Mouse (Mus musculus): ENCODE results near the gene Senp5.
A peak's percentile ranks its signal among the peaks of the same experiment; 100 is the strongest.
"Not testable (repeated sequence)": the region's sequence is repeated elsewhere in the genome, so short reads cannot be mapped to it uniquely, and the experiment has no call there.

The Senp5 gene

DNA sequence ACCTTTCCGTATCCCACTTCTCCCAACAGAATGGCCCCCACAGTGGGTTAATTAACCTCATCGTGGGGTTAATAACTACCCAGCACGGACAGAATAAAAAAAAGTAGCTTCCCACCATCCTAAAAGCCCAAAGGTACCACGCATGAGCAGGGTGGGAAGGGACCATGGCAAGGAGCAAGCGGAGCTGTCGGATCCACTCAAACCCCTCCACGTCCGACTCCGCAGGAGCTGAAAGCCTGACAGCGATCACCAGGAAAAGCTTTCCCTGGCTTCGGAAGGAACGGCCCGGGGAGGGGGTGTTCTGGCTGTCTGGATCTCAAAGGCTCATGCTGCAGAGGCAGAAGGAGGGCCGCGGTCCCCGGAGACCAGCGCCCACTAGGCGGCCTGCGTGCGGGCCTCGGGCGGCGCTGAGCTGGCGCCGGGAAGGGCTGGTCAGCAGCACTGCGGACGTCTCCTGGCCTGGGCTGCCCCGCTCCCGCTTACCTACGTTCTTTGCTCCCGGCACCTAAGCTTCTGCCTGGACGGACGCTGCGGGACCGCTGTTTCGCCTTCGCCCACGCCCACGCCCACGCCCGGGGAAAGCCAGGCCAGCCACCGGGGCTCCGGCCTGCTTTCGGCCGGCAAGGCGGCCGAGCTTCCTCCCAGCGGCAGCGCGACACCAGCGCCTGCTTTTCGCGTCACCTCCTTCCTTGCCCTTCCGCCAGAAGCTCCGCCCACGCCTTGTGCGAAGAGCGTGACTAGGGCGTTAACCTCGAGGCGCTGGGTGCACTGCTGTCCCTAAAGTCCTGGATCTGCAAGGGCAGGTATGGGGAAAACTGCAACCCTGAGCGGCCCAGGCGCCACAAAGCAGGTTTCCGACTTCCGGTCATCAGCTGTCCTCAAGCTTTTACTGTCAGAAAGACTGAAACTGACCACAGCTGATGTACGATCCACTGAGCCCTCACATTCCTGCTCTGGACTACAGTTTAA is at the start of gene Senp5:
TSS of gene Senp5 (minus strand) at position 779 of the 969 bp plus-strand sequence.
- DNase-seq (ENCODE audit: low spot score): peak; percentile 93

DNA sequence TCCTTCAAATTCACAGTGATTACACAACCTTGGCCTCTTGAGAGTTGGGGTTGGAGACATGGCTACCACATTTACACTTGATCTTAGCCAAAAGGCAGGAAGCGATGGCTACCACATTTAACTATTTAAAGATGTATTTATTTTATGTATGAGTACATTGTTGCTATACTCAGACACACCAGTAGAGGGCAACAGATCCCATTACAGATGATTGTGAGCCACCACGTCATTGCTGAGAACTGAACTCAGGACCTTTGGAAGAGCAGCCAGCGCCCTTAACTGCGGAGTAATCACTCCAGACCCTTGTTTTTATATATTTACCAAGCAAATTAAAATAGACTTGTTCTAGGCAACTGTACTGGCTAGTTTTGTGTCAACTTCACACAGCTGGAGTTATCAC is 39.3 kb upstream of the Senp5 start:
- DNase-seq (ENCODE audit: low spot score): no peak

DNA sequence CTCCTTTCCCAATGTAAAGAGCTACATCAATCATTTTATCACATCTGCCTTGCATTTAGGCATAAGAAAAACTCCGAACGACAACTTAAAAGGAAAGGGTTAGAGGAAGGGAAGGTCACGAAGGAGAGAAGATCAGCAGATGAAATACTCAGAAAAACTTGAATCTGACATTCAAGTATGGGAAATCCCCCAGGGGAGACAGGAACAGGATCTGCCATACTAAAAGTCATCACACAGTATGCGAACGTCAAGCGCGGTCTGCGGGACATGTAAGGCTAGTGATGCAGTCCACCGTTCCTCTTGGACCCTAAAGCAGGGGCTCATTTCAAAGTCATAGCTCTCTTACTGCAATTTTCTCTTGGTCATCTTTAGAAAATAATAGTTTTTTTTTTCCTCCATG is 16.6 kb upstream of the Senp5 start:
- no peak for DNase-seq (ENCODE audit: low spot score)

DNA sequence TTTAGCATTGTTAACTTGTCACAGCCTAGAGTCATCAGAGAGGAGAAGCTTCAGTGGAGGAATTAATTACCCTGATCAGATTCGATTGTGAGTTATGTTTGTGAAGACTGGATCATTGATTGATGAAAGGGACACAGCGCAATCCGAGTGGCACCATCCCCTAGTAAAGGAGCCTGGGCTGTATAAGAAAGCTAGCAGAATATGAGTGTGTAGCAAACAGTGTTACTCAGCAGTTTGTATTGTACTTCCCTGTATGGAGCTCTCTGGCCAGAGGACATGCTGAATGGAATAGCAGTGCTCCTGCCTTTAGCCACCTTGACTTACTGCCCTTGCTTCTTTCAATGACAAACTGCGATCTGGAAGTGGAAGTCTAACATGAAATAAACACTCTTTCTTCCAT is 7.2 kb upstream of the Senp5 start:
- no peak for DNase-seq (ENCODE audit: low spot score)

DNA sequence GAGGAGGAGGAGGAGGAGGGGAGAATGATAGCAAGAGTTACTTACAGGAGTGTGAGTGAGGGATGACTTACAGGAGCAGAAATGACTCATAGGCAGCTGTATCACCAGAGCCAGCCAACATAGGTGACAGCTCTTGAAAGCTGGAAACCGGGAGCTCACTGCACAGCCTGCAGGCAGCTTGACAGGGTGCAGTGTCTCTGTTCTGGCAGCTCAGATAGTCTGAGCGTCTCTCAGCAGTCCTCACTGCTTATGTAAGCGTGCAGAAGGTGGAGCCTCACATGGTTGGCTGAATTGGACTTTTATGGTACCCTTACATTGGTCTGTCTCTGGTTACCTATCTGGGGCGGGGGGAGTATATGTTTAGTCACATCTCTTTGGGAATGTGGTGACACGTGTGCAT is 6.8 kb upstream of the Senp5 start:
- peak; percentile 49 for DNase-seq (ENCODE audit: low spot score)

DNA sequence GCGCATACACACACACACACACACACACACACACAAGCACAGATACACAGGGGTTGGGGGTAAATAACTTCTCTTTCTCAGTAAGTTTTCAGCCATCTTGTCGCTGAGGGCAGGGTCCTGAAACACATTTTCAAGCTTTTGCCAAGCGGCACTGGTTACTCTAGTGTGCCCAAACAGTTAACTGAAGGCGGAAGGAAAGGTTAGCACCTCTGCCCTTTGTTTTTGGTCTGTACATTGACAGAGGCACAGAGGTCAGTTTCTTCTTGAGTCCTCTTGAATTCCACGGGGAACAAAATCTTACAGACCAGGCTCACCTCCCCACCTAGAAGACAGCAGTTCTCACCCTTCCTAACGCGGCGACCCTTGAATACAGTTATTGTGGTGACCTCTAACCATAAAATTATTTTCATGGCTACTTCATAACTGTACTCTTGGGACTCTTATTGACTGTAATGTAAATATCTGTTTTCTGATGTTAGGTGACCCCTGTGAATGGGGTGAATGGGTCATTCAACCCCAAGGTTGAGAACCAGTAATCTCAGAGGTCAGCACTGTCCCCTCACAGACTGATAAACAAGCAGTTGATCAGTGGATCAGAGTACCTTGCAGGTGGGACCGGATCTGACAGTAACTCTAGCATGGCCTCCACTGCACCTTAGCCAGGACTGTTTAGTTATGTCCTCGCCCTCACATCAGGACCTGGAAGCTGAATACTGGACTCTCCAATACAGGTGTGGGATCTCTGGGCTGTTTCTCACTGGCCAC is 5.6 kb upstream of the Senp5 start:
- no peak for DNase-seq (ENCODE audit: low spot score)

DNA sequence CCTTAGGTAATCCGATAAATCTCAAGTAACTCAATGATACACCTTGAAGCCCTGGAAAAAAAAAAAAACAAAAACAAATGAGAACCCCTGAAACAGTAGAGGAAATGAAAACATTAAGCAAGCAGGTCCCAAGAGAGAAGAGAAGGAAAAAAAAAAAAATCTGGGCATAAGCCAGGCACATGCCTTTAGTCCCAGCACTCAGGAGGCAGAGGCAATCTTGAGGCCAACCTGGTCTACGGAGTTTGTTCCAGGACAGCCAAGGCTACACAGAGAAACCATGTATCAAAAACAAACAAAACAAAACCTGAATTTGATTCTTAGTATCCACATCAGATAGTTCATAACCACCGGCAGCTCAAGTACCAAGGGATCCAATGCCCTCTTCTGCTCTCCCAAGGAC is 1.6 kb upstream of the Senp5 start:
- no peak for DNase-seq (ENCODE audit: low spot score)

DNA sequence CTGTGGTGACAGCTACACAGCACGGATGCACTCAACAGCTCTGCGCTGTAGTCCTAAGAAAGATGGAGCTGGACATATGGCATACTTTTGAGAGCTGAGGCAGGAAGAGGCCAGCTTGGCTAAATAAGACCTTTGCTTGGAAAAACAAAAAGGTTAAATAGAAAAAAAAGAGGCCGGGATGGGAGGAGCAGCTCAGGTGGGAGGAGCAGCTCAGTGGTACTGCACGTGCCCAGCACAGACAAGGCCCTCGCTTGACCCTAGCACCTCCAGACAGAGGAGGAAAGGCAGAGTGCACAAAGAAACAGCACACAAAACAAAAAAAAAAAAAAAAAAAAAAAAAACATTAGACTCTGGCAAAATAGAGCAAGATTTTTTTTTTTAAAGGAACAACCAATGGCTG is 6.7 kb downstream of the Senp5 start:
- DNase-seq (ENCODE audit: low spot score): no peak

DNA sequence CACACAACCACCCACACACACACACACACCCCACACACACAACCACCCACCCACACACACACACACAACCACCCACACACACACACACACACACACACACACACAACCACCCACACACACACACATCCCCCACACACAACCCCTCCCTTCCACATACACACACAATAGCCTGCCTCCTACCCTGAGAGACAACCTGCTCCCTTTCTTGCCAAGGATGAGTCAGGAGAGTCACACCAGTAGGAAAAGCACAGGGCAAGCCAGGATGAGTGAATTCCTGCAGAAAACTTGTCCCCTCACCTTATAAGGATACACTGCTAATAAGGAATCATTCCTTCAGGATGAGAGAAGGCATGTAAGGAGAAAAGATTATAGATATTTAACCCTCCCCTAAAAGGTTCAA is 9.1 kb downstream of the Senp5 start:
- DNase-seq (ENCODE audit: low spot score): no peak

DNA sequence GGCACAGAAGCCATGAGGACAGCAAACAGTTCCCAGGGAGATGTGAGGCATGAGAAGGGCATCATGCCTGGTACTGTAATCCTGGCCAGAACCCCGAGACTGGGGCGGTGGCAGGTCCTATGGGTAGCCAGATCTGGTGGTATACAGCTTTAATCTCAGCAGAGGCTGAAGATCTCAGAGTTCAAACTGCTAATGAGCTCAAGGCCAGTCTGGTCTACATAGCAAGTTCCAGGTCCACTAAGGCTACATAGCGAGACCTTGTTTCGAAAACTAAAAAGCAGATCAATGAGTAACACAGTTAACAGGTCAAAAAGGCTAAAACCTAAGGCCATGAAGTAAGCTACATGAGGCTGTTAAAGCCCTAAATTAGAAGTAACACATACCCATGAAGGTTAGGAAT is 9.9 kb downstream of the Senp5 start:
- no peak for DNase-seq (ENCODE audit: low spot score)

DNA sequence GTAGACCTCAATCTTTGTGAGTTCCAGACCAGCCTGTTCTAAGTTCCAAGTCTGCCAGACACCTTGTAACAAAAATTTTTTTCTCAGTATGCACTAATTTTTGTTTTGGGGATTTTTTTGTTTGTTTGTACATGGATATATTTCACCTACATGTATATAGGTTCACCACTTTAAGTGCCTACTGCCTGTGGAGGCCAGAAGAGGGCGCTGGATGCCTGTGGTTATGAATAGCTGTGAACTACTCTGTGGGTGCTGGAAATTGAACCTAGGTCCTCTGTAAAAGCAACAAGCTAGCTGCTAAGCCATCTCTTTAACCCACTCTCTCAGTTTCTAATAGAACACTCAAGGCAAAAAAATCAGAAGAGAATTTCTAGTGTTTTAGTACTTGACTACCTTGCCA is 11.0 kb downstream of the Senp5 start:
- DNase-seq (ENCODE audit: low spot score): no peak

DNA sequence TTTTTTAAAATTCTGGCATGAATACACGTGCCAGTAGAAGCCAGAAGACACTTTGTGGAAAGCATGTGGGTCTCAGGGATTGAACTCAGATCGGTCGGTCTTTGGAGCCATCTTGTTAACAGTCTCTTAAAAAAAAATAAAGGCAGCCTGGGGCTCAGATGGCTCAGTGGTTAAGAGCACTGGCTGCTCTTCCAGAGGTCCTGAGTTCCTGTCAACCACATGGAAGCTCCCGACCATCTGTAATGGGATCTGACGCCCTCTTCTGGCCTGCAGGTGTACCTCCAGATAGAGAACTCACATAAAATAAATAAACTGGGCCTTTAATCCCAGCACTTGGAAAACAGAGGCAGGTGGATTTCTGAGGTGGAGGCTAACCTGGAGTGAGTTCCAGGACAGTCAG is 22.1 kb downstream of the Senp5 start:
- no peak for DNase-seq (ENCODE audit: low spot score)

DNA sequence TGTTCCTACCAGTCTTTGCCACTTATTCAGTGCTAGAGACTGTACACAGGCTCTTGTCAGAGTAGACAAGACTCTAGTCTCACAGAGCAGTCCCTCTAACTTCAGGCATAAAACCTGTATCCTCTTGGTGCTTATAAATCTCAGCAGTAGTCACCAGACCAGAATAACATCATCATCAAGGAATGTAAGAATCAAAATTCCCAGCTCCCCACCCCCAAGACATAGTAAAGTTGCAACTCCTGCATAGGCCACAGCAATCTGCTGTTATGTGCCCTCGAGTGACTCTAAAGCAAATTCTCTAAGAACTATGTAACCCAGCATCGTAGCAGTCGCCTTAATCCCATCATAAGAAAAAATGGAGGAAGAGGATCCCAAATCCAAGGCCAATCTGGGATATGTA is 23.6 kb downstream of the Senp5 start:
- DNase-seq (ENCODE audit: low spot score): no peak

DNA sequence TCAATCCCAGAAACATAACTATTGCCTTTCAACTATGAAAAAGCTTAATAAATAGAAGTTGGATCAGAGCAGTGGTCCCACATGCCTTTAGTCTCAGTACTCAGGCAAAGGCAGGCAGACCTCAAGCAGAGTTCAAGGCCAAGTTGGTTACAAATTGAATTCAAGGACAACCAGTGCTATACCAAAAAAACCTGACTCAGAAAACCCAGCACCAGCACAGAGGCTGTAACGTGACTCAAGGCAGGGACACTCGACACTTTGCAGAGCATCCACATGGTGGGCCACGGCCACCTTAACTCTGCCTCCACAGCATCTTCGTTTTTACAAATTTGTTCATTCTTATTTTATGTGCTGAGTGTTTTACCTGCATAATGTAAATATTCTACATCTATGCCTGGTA is 27.8 kb downstream of the Senp5 start:
- no peak for DNase-seq (ENCODE audit: low spot score)

DNA sequence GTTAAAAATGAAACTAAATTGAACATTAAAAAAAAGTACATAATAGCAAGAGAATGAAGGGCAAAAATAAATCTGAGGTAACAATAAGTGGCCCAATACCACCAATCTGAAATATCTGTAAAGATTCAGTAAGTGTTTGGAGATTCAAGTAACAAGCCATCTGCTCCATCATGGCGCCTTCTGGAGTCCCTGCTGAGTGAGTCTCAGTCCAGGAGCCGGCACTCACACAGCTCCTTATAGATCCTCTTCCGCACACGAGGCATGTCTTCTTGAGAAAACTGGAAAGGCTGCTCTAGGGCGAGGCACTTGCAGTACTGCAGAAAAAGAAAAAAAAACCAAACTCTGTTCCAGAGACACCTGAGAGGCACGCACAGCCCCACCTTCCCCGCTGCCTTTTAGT is 39.9 kb downstream of the Senp5 start:
- no peak for DNase-seq (ENCODE audit: low spot score)

DNA sequence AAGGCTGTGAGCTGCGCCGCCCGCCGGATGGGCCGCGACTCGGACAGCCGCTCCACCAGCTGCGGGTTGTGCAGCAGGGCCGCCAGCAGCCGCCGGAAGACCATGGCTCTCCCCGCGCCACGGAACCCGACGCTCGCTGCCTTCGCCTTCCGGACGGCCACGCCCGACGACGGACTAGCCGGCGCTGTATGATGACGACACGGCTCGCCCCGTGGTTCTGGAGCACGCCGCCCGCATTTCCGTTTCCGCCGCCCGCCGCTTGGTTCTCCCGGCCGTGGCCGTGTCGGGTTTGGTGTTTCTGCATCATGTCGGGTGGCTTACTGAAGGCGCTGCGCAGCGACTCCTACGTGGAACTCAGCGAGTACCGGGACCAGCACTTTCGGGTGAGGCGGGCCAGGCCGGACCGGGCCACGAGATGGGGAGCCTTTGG is 54.7 kb downstream of the Senp5 start, which contains the start of the genes 0610012G03Rik and Ncbp2:
TSS of gene 0610012G03Rik (minus strand) at position 150 of the 430 bp plus-strand sequence.
TSS of gene Ncbp2 (plus strand) at position 169 of the 430 bp plus-strand sequence.
- peak; percentile 95 for DNase-seq (ENCODE audit: low spot score)

DNA sequence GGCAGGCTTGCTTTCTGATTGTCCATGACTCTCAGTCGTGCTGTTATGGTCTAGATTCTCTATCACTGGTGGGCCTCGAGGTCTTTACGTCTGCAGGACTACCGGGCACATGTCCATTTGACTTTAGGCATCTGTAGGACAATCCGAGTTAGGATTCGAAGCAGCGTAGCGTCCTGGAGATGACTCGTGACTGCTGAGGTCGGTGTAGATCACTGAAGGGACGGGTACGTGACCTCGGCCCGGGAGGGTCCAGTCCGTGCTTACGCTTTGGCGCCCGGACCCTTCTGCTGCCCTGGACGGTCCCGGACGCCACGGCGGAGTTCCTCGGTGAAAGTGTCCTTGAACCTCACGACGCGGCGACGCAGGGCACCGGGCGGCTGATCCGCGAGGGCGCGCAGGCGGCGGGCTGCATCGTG is 55.2 kb downstream of the Senp5 start:
- DNase-seq (ENCODE audit: low spot score): no peak

DNA sequence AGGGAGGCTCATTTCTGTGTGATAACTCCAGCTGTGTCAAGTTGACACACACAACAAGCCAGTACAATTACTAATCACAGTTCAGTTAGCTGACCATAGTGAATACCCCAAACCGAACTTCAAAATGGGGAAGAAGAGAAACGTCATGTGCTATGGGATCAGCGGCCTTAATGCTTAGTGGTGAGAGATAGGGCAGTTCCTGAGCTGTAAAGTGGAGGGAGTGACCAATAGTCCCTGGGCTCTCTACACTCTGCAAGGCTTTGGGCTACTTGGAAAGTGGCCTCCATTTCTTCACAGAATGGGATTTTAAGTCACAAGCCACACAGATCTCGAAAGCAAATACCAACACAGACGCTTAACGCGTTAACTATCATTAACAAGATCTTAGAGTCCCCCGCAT is 55.8 kb downstream of the Senp5 start:
- peak; percentile 13 for DNase-seq (ENCODE audit: low spot score)

DNA sequence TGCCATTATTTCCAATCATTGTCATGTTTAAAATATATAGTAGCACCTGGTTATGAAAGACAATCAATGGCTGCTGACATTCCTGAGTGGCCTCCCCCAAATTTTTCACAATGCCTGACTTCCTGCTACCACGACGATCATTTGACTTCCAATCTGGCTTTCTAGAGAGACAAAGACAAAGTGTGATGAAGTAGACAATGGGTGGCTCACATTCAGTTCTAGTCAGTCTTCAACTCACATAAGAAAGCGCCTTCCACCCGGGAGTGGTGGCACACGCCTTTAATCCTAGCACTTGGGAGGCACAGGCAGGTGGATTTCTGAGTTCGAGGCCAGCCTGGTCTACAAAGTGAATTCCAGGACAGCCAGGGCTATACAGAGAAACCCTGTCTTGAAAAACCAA is 57.1 kb downstream of the Senp5 start:
- not testable (repeated sequence) for DNase-seq (ENCODE audit: low spot score)

DNA sequence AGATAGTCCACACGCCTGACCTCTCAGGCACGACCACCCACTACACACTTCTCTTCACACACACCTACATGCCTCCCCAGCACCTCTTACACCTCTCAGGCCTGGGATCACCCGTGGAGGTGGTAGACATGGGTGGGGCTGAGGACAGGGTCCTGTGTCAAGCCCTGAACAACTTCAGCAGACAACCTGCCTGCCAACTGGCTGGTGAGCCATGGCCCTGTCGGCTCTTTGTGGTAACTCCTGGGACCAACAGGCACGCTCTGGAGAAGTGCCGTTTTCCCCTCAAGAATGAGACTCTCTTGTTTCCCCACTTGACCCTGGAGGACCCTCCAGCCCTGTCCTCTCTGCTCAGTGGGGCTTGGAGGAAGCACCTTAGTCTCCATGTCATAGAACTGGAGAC is 57.7 kb downstream of the Senp5 start:
- DNase-seq (ENCODE audit: low spot score): no peak

DNA sequence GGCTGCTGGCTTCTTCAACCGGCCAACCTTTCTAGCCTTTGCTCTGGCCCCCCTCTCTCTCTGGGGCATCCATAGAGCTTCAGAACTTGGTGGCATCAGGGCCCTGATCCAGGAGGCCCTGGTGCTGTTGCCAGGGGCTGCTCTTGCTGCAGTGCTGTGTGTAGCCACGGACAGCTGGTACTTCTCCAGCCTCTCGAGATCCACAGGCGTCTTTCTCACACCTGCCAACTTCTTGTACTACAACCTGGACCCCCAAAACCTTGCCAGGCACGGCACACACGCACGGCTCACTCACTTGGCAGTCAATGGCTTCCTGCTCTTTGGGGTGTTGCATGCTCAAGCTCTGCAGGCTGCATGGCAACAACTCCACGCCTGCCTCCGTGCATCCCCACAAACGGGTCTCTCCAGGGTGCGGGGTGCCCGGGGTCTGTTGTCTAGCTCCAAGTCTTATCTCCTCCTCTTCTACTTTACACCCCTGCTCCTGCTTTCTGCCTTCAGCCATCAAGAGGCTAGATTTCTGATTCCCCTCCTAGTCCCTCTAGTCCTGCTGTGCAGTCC is 58.3 kb downstream of the Senp5 start:
- no peak for DNase-seq (ENCODE audit: low spot score)

DNA sequence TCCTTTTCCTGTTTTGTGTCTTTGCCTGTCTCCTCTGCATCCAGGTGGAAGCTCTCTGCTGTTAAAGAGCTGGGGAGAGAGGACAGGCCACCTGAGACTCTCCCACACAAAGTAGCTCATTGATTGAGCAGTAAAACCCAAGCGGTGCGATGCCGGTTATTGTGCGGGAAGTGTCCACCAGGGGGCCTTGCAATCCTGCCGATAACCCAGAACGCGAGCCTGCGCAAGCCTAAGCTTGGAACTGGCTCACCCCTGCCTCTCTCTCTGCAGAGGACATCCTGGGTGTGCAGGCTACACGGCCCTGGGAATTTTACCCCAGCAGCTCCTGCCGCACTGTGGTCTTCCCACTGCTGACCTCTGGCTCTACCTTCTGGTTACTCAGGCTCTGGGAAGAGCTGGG is 59.1 kb downstream of the Senp5 start:
- DNase-seq (ENCODE audit: low spot score): peak; percentile 66

DNA sequence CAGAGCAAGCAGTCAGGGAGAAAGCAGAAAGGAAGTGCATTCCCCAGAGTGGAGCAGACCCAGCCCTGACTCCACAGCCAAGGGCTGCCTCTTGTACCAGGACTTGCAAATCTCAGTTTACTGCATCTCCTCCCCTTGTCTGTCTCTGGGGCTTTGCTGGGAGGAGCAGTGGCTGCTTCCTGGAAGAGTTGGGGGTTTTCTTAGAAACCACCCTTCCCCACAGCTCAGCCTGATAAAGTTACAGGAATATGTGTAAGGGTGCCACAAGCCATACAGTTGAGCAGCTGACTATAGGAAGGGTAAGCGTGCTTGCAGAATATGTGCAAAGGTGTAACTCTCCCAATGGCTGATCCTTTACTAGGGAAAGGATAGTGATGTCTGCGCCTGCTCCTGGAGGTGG is 62.5 kb downstream of the Senp5 start:
- no peak for DNase-seq (ENCODE audit: low spot score)

Data from MN1 (cell line).